Mouse (Mus musculus): ENCODE measurements around the gene Olfr1181.
"Not testable (repeated sequence)": the region's sequence is repeated elsewhere in the genome, so short reads cannot be mapped to it uniquely, and the experiment has no call there.

The Olfr1181 gene

GRCm38 (mm10) chr2:88426071-88426470, at the start of gene Olfr1181:
Olfr1181 (minus strand) TSS chr2:88426171.
- no peak for DNase-seq

GRCm38 (mm10) chr2:88454567-88454966, 28.6 kb upstream of the Olfr1181 start, which contains the start of gene Olfr1183:
Olfr1183 (plus strand) TSS chr2:88454867.
- DNase-seq = not testable (repeated sequence)

- no peak for DNase-seq
These were observed 23.1 kb upstream of the Olfr1181 start, which contains the start of gene Gm13757 for GRCm38 (mm10) chr2:88449031-88449430. Gm13757 (minus strand) TSS chr2:88449131.

- no peak for DNase-seq
These were observed 6.9 kb downstream of the Olfr1181 start, which contains the start of gene Olfr1180 for GRCm38 (mm10) chr2:88419051-88419450. Olfr1180 (minus strand) TSS chr2:88419151.

- no peak for DNase-seq
These were observed 19.6 kb downstream of the Olfr1181 start, which contains the start of gene Olfr1179 for GRCm38 (mm10) chr2:88406353-88406752. Olfr1179 (minus strand) TSS chr2:88406453.

GRCm38 (mm10) chr2:88386762-88387161, 39.2 kb downstream of the Olfr1181 start, which contains the start of gene Olfr1178:
Olfr1178 (plus strand) TSS chr2:88387062.
- DNase-seq = no peak

Measured in cerebellum, adult 11-12 months (tissue).